Mouse (Mus musculus) gastrocnemius, postnatal 4 days (tissue): ENCODE measurements around the gene Tfap2c. TPM values are rescaled to one million over a fixed set of nuclear protein-coding genes. Genes with fewer than 3 reads are reported as not detected.

Experiments
- total RNA-seq, 2 experiments: library from RNA; stranded (reverse); gene quantifications; 2 replicates each; pipeline ENCODE4 v1.2.3; 2021

Tfap2c gene
- total RNA-seq, 2 experiments from 2014 or later = not detected

Other genes starting within 250 kb of the Tfap2c start
- gene Fam210b, start 204.0 kb upstream of the Tfap2c start, total RNA-seq = 1 to 10 TPM; 4.3 to 4.6 TPM
- 10 to 100 TPM; 12.2 to 12.8 TPM for gene Aurka, start 179.1 kb upstream of the Tfap2c start, total RNA-seq
- 10 to 100 TPM; 27.0 to 29.9 TPM for gene Cstf1, start 178.9 kb upstream of the Tfap2c start, total RNA-seq
- 1 to 10 TPM in 1 of 2 experiments, under 1 TPM in 1; 0.62 to 1.1 TPM for gene Cass4, start 155.8 kb upstream of the Tfap2c start, total RNA-seq
- 10 to 100 TPM; 45.3 to 45.4 TPM for gene Rtf2, start 109.0 kb upstream of the Tfap2c start, total RNA-seq
- not detected for gene Gcnt7, start 91.0 kb upstream of the Tfap2c start, total RNA-seq
- gene Fam209, start 77.1 kb upstream of the Tfap2c start, total RNA-seq = 1 to 10 TPM in 1 of 2 experiments, under 1 TPM in 1; 0.83 to 1.1 TPM